Mouse (Mus musculus) erythroblast, embryonic 14.5 days (primary cell): ENCODE results near the gene B4galt5.

Experiments used
- GATA1 ChIP-seq: IDR thresholded peaks from 2 replicates; pipeline ENCODE4 v1.6.1; 2012; ENCODE audit warnings: low read length, inconsistent platforms, mixed read lengths
- TAL1 ChIP-seq: IDR thresholded peaks from 3 replicates; pipeline ENCODE4 v1.6.1; 2012; ENCODE audit warnings: low read length, inconsistent platforms, mixed read lengths

DNA sequence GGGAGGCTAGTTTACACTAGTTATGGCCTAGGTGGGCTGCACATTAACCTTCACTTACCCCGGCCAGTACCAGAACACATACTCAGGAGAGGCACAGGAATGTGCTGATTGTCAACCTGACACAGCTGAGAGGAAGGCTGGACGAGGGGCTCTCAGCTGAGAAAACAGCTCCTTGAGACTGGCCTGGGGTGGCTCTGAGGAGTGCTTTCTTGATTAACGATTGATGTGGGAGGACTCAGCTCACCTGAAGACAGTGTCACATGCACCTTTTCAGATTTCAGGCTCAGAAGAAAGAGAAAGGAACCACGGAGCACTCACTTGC, 42.7 kb downstream of the B4galt5 start:
- TF ChIP-seq GATA1 (no peak), TAL1 (no peak)
